Mouse (Mus musculus): ENCODE results near the gene Asic3. TPM values are rescaled to one million over a fixed set of nuclear protein-coding genes. Genes with fewer than 3 reads are reported as not detected.

Gene Asic3
- not detected for polyA plus RNA-seq (2017; shearing (Covaris generic))

DNA sequence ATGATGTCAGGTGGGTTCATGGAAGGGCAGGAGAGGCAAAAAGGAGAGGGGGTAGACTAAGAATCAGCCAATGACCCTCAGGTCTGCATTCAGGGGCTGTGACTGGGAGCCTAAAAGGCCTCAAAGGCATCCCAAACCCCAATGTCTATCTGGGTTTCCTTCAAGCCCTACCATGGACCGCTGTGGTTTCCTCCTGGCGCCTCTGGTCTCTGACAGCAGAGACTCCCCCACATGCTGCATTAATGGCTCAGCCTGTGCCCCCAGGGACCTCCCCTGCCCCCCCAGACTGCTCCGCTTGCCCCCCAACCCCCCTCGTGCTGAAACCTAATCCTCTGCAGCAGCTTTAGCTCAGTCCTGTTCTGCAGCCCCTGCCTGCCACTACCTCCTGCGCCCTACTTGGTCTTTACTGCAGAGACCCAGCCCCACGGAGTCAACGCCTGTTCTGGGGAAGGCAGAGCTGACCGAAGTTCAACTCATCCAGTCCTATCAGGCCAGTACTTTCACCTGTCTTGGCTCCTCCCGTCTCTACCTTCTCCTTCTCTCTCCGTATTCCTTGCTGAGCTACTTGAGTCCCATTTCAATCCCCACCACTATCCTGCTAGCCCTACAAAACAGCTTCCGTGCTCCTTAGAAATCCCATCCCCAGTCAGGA, at the start of gene Asic3:
Gene Asic3 (plus strand): TSS at position 351 of the 652 bp plus-strand sequence.

DNA sequence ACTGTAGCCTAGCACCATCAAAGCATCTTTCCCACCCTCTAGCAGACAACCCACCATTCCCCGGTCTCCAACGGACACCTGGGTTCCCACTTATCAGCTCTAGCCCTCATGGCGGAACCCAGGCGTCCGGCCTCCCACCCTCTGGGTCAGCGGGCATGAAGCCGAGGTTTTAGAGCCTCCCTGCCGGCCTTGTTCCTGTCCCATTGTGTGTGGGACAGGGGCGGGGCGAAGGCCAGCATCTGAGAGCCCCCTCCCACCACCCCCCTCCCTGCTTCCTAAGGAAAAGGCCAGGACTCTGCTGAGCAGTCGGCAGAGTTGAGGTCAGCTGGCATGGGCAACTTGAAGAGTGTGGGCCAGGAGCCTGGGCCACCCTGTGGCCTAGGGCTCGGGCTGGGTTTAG, 48.7 kb upstream of the Asic3 start, which contains the start of gene Nos3:
Gene Nos3 (plus strand): TSS at position 303 of the 400 bp plus-strand sequence.

DNA sequence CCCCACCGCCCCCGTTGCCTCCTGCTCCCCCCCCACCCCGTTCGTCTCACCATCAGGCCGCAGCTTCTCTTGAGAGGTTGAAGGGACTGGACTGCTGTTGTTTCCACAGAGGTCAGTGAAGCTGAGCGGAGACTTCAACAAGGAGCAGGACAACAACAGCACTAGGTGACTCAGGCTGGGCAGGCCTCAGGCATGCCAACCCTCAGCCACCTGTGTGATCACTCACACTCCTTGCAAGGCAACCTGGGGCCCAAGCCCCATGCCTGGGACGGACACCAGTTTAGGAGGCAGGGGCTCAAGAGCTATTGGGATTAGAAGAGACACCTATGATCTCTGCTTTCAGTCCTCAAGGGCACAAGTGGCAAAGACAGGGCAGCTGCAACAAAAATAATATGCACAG, 21.3 kb upstream of the Asic3 start, which contains the start of gene Atg9b:
Gene Atg9b (minus strand): TSS at position 280 of the 400 bp plus-strand sequence.

DNA sequence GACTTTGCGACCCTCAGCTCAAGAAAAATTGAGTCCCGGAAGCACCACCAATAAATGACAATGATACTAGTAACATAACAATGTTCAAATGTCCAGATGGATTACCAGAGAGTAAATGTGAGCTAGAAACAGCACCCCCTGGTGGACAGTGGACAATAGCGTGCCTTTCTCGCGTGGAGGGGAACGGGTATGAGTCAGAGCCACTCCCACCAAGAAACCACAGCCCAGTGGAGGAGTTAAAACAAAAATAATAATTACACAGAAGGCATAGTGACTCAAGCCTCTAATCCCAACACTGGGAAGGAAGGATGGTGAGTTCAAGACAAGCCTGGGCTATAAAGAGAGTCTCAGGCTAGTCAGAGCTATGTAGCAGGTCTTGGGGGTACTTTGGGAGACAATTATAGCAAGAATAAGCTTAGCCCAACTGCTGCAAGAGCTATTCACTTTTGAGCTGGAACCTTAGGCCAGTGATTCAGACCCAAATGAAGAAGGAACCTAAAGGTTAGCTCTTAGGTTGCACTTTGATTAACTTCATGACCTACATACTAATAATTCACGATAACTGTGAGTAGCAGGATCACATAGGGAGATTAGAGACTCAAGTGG, 19.7 kb upstream of the Asic3 start, which contains the start of gene Abcb8:
Gene Abcb8 (plus strand): TSS at position 272 of the 606 bp plus-strand sequence.

DNA sequence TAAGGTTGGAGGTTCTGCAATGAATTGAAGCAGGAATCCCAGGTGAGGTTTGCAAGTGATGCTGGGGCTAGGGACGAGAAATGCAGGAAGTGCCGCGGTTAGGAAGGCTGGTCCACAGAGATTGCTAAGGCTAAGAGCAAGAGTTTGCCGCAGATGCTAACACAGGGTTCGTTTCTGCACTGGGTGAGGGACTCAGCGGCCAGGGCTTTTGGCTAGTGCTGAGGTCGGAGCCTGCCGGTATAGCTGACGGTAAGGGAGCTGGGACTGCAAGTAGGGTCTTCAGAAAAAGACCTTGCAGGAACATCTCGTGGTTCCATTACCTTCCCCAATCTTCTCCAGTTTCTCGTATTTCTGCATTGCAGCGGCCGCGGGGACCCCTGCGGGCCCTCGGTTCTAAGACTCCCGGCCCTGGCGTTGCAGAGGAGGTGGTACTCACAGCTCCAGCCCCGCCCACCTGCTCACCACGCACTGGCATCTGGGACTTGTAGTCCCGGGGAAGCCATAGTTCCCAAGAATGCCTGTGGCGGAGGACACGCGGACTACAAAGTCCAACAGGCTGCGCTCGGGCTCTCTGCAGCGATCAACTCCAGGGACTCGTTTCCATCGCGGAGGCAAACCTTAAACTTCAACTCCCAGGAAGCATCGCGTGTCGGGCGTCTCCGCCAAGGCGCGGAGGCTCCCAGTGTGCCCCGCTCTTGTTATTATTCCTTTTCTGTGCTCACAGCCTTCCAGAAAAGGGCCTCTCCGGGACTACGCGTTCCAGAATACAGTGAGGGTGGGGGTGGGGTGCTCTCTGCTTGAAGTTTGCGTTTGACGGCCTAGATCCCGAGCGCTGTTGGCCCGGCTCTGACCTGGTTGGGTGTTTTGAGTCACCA, 10.2 kb downstream of the Asic3 start, which contains the start of the genes Cdk5 and Slc4a2:
Gene Cdk5 (minus strand): TSS at position 402 of the 875 bp plus-strand sequence.
Gene Slc4a2 (plus strand): TSS at position 709 of the 875 bp plus-strand sequence.

DNA sequence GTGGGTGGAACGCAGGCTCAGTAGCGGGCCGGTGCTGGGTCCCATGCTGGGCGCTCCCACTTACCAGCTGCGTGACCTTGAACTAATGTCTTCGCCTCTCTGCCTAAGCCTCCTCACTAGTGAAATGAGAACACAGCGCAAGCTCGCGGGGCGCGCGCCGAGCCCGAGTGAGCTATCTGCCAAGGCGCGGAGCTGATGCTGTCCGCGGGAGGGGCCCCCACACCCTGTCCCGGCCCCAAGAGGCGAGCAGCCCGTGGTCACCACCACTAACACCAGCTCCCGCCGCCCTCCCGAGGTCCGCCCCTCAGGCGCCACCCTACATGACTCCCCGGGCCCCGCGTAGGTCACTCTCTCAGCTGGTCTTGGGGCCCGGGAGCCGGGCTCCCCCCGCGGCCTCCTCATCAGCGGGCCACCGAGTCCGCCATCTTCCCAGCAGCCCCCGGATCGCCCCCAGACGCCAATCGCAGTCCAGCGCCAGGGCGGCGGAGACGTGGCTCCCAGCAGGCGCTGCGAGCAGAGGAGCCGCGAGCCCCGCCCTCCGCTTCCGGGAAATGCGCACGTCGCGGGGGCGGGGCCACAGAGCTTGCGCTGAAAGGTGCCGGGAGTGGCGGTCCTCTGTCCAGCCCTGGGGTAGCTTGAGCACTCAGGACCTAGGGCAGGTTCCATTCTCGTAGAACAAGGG, 31.7 kb downstream of the Asic3 start, which contains the start of gene Fastk:
Gene Fastk (minus strand): TSS at position 542 of the 682 bp plus-strand sequence.

DNA sequence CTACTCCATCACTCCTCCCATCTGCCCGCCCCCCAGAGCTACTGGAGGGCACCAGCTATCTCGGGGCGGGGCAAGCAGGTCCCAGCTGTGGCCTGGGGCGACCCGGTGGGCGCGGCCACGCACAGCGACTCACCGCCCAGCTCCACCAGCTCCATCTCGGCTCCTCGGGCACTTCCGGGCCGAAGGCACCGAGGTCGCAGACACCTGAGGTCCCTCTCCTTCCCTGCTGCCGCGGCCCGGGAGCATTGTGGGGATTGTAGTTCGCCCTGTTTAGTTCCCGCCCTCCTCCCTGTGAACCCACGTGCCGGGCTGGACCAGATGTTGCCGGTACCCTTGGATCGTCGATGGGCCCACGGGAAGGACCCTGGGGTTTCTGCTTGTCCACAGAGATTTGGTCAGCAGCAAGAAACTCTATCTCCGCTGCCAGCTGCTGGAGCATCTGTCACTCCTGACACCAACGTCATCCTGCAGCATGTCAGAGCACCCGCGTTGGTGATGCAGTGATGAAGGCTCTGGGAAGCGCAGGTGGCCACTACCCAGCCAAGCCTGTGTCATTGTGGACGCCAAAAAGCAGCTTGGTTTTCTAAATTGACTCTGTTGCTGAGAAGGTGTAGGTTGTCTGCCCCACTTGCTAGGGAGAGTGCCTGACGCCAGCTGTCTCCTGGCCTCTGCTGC, 34.6 kb downstream of the Asic3 start, which contains the start of gene Tmub1:
Gene Tmub1 (minus strand): TSS at position 231 of the 675 bp plus-strand sequence.

DNA sequence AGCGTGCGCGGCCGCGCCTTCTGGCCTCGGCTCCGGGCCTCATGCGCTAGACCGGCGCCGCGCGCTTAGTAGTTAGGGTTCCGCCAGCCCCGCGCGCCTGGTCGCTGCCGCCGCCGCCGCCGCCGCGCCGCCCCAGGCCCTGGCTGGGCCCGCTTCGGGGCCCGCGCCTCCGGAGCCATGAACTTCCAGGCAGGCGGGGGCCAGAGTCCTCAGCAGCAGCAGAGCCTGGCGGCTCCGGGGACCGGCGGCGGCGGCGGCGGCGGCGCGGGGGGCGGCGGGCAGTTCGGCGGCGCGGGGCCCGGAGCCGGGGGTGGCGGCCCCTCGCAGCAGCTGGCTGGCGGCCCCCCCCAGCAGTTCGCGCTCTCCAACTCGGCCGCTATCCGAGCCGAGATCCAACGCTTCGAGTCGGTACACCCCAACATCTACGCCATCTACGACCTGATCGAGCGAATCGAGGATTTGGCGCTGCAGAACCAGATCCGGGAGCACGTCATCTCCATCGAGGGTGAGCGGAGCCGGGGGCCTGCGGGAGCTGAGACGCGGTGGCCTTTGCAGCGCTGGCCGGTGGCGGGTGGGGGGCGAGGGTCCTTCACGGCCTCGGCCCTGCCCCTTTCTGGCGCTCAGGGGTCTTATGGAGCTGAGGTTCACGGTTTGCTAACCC, 39.0 kb downstream of the Asic3 start, which contains the start of gene Agap3:
Gene Agap3 (plus strand): TSS at position 148 of the 661 bp plus-strand sequence.

Other genes with a start within 250 kb of the Asic3 start
- 3.2 TPM for gene Nupl2, start 248.4 kb upstream of the Asic3 start, polyA plus RNA-seq (2017; shearing (Covaris generic))
- not detected for gene Kcnh2, start 61.8 kb upstream of the Asic3 start, polyA plus RNA-seq (2017; shearing (Covaris generic))
- 0.12 TPM for gene Nos3, start 48.6 kb upstream of the Asic3 start, polyA plus RNA-seq (2017; shearing (Covaris generic))
- not detected for gene Atg9b, start 21.2 kb upstream of the Asic3 start, polyA plus RNA-seq (2017; shearing (Covaris generic))
- gene Abcb8, start 19.7 kb upstream of the Asic3 start, polyA plus RNA-seq (2017; shearing (Covaris generic)) = 11.6 TPM
- gene Cdk5, start 10.1 kb downstream of the Asic3 start, polyA plus RNA-seq (2017; shearing (Covaris generic)) = 55.1 TPM
- 28.7 TPM for gene Slc4a2, start 10.4 kb downstream of the Asic3 start, polyA plus RNA-seq (2017; shearing (Covaris generic))
- 92.8 TPM for gene Fastk, start 31.9 kb downstream of the Asic3 start, polyA plus RNA-seq (2017; shearing (Covaris generic))
- 53.9 TPM for gene Tmub1, start 34.5 kb downstream of the Asic3 start, polyA plus RNA-seq (2017; shearing (Covaris generic))
- gene Agap3, start 38.8 kb downstream of the Asic3 start, polyA plus RNA-seq (2017; shearing (Covaris generic)) = 85.3 TPM
- not detected for gene Gbx1, start 113.8 kb downstream of the Asic3 start, polyA plus RNA-seq (2017; shearing (Covaris generic))
- not detected for gene Asb10, start 127.6 kb downstream of the Asic3 start, polyA plus RNA-seq (2017; shearing (Covaris generic))
- gene 4931409K22Rik, start 143.4 kb downstream of the Asic3 start, polyA plus RNA-seq (2017; shearing (Covaris generic)) = not detected
- 58.7 TPM for gene Abcf2, start 164.1 kb downstream of the Asic3 start, polyA plus RNA-seq (2017; shearing (Covaris generic))
- gene Chpf2, start 173.3 kb downstream of the Asic3 start, polyA plus RNA-seq (2017; shearing (Covaris generic)) = 24.2 TPM
- 0.83 TPM for gene Smarcd3, start 211.0 kb downstream of the Asic3 start, polyA plus RNA-seq (2017; shearing (Covaris generic))